In genomic region chr12:104824244-104824906, GRCm38 (mm10) we compare ENCODE assay signal across 8 mouse cellular contexts. TPM values are rescaled to one million over a fixed set of nuclear protein-coding genes. Genes with fewer than 3 reads are reported as not detected.
DNase-seq lines count a peak whose midpoint lies in the region; ATAC-seq and TF ChIP-seq lines count a peak whose summit lies in the region.

No protein-coding gene starts in this region.

- peak; percentile 91 for DNase-seq in kidney, adult 11 months
- DNase-seq in heart, adult 2 months = peak; percentile 82
- DNase-seq in urinary bladder, postnatal 25 days (ENCODE audit: low spot score) = peak; percentile 47

- no peaks in the 10 kb centered on the region for H3K9me3 ChIP-seq in kidney, embryonic 14.5 days (ENCODE audit: control insufficient read depth, low read length)
- no peaks in the 10 kb centered on the region for H3K9me3 ChIP-seq in kidney, embryonic 16.5 days (ENCODE audit: low read length)

- intact Hi-C loops in heart, adult 2 months (cut with DNase I) = no loop called here

- no peaks in the 10 kb centered on the region for H3K79me2 ChIP-seq in heart, adult 2 months (replicated peaks; ENCODE audit: control insufficient read depth, insufficient read depth, low read length)

- WGBS in kidney, embryonic 14.5 days = 80% methylated on average over 12 of the region's 12 CpGs
- 23% methylated on average over 12 of the region's 12 CpGs for WGBS in bone marrow, adult 2 months
- 54% methylated on average over 12 of the region's 12 CpGs for WGBS in heart, adult 2 months
- 68% methylated on average over 12 of the region's 12 CpGs for WGBS in kidney, embryonic 16.5 days

- no peak overlapping the region for H3K4me2 ChIP-seq in kidney, embryonic 14.5 days (replicated peaks; ENCODE audit: low read depth, low read length)
- no peak overlapping the region for H3K4me2 ChIP-seq in kidney, embryonic 16.5 days (replicated peaks; ENCODE audit: low read depth, low read length)

- no peak for TF ChIP-seq EP300 in heart, adult 2 months (IDR thresholded peaks at IDR 0.05; ENCODE audit: insufficient read depth, low read depth, low read length)

- H3K36me3 ChIP-seq in kidney, embryonic 14.5 days (ENCODE audit: control insufficient read depth, insufficient read depth, low read length) = no peaks in the 10 kb centered on the region
- no peaks in the 10 kb centered on the region for H3K36me3 ChIP-seq in heart, adult 2 months (ENCODE audit: control insufficient read depth, insufficient read depth, low read length)
- no peaks in the 10 kb centered on the region for H3K36me3 ChIP-seq in kidney, embryonic 16.5 days (ENCODE audit: insufficient read depth, low read length)

- no peak for TF ChIP-seq CTCF in bone marrow, adult 2 months (IDR thresholded peaks at IDR 0.05; ENCODE audit: control insufficient read depth, insufficient read depth, low read length)
- no peak for TF ChIP-seq CTCF in heart, adult 2 months (IDR thresholded peaks at IDR 0.05)

- no peak overlapping the region for H3K4me3 ChIP-seq in kidney, embryonic 14.5 days (ENCODE audit: low read length)
- no peak overlapping the region for H3K4me3 ChIP-seq in bone marrow, adult 2 months (replicated peaks; ENCODE audit: control insufficient read depth, low read depth, low read length)
- no peak overlapping the region for H3K4me3 ChIP-seq in heart, adult 2 months
- H3K4me3 ChIP-seq in kidney, embryonic 16.5 days (ENCODE audit: low read length) = no peak overlapping the region

- no peak for TF ChIP-seq POLR2A in bone marrow, adult 2 months (IDR thresholded peaks at IDR 0.05; ENCODE audit: borderline replicate concordance, control insufficient read depth, low read depth, low read length)
- TF ChIP-seq POLR2A in heart, adult 2 months (IDR thresholded peaks at IDR 0.05; ENCODE audit: insufficient read depth, low read depth, low read length) = no peak

- peaks cover 18% of the 10 kb centered on the region for H3K4me1 ChIP-seq in kidney, embryonic 14.5 days (ENCODE audit: control insufficient read depth, insufficient read depth, low read length)
- H3K4me1 ChIP-seq in bone marrow, adult 2 months (ENCODE audit: control insufficient read depth, insufficient read depth, low read length) = no peaks in the 10 kb centered on the region
- peaks cover 5% of the 10 kb centered on the region for H3K4me1 ChIP-seq in heart, adult 2 months (ENCODE audit: control insufficient read depth, insufficient read depth, low read length)
- peaks cover 41% of the 10 kb centered on the region for H3K4me1 ChIP-seq in kidney, embryonic 16.5 days (ENCODE audit: insufficient read depth, low read length)

- H3K27me3 ChIP-seq in kidney, embryonic 14.5 days (ENCODE audit: control insufficient read depth, insufficient read depth, low read length) = no peaks in the 10 kb centered on the region
- H3K27me3 ChIP-seq in heart, adult 2 months (ENCODE audit: control insufficient read depth, insufficient read depth, low read length) = no peaks in the 10 kb centered on the region
- no peaks in the 10 kb centered on the region for H3K27me3 ChIP-seq in kidney, embryonic 16.5 days (ENCODE audit: insufficient read depth, low read length)

- ATAC-seq in kidney, embryonic 14.5 days (ENCODE audit: low FRiP score, low TSS enrichment) = no peak
- ATAC-seq in kidney, embryonic 16.5 days (ENCODE audit: low FRiP score, low TSS enrichment) = peak; percentile 58; the same call in 1 of the 2 replicates
- ATAC-seq in megakaryocyte, adult 5-6 weeks (ENCODE audit: poor library complexity, severe bottlenecking) = peak; percentile 60
- no peak for ATAC-seq in monocyte, adult 5-6 weeks (replicated peaks; ENCODE audit: insufficient number of reproducible peaks, low FRiP score, low TSS enrichment, poor library complexity, severe bottlenecking)

- H3K27ac ChIP-seq in kidney, embryonic 14.5 days (ENCODE audit: low read depth, low read length) = no peak overlapping the region
- peak overlapping the region; percentile 49; the same call in 1 of the 2 replicates for H3K27ac ChIP-seq in bone marrow, adult 2 months (ENCODE audit: control insufficient read depth, insufficient read depth, low read depth, low read length, poor library complexity)
- H3K27ac ChIP-seq in heart, adult 2 months = peak overlapping the region; percentile 34; the same call in 1 of the 2 replicates
- no peak overlapping the region for H3K27ac ChIP-seq in kidney, embryonic 16.5 days (ENCODE audit: low read length)

- no peak overlapping the region for H3K9ac ChIP-seq in kidney, embryonic 14.5 days (ENCODE audit: low read depth, low read length)
- no peak overlapping the region for H3K9ac ChIP-seq in heart, adult 2 months (ENCODE audit: low read depth, low read length)
- no peak overlapping the region for H3K9ac ChIP-seq in kidney, embryonic 16.5 days (replicated peaks; ENCODE audit: low read length)

RNA-seq across cellular contexts. Expression of gene Clmn, which starts 40.5 kb away (rescaled TPM):
- polyA plus RNA-seq in kidney, embryonic 14.5 days (2014; fragmentation: Nextera tagmentation; extraction: Ambion mirVana) = 3.3 and 5.3 TPM in 2 replicates
- 1.1 TPM in 1 of 2 replicates, not detected in the other for polyA plus RNA-seq in bone marrow, adult 2 months (2011; ENCODE audit: insufficient read depth, insufficient read length, low replicate concordance, missing spikeins)
- total RNA-seq in heart, adult 2 months (2021) = 1 to 10 TPM; 2.5 to 3.2 TPM
- polyA plus RNA-seq in heart, adult 2 months (2012; rRNA removed) = 1.0 and 1.1 TPM in 2 replicates
- polyA plus RNA-seq in kidney, embryonic 16.5 days (2015; fragmentation: Nextera tagmentation; extraction: Ambion mirVana) = 5.0 and 5.1 TPM in 2 replicates
- total RNA-seq in megakaryocyte, adult 5-6 weeks (2015) = 0.22 and 0.46 TPM in 2 replicates
- 0.04 TPM in 1 of 2 replicates, not detected in the other for total RNA-seq in megakaryocyte, adult 5-6 weeks (2017)
- 0.19 TPM in 1 of 3 replicates, not detected in the others for total RNA-seq in monocyte, adult 5-6 weeks (2017)

Comparison
In these comparisons a context has a peak if more than half of its experiments do, and no peak if none do; other contexts are left out.
1. ATAC-seq: peak in kidney, embryonic 16.5 days (single experiment) and megakaryocyte, adult 5-6 weeks (single experiment); none in kidney, embryonic 14.5 days (single experiment) and monocyte, adult 5-6 weeks (single experiment).
2. H3K27ac ChIP-seq: peak in bone marrow, adult 2 months (single experiment) and heart, adult 2 months (single experiment); none in kidney, embryonic 14.5 days (single experiment) and kidney, embryonic 16.5 days (single experiment).
3. Peak in every context shown above with its lines, with median percentiles within 50 percentile points of each other: DNase-seq.